Mouse (Mus musculus): ENCODE results near the gene 1810065E05Rik.

DNA sequence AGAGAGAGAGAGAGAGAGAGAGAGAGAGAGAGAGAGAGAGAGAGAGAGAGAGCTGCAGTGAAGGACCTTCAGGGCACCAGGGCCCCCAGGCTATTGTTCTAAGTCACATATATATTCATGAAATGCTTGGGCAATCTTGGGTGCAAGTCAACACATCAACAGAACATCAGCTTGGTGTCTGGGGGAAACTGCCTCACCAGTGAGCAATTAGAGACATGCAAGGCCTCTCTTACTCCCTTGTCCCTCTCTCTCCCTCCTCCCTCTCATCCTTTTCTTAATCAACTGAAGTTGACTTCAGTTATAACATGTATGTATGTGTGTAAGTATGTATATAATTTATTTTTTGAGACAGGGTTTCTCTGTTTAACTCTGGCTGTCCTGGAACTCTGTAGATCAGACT, 41.3 kb downstream of the 1810065E05Rik start, which contains the start of gene Olfr30:
- TF ChIP-seq CTCF (IDR thresholded peaks at IDR 0.05; ENCODE audit: borderline replicate concordance, insufficient read depth, low read depth, low read length): no peak
- no peak for TF ChIP-seq POLR2A (IDR thresholded peaks at IDR 0.05; ENCODE audit: borderline replicate concordance, insufficient read depth, low read length)

Measured in cerebellum, adult 2 months (tissue).